Mouse (Mus musculus) mesoderm, embryonic 11.5 days (tissue): ENCODE results near the gene Olfm1.

Experiments used
- DNase-seq: peaks from one replicate; pipeline ENCODE4 v3.0.0-alpha.2; 2012; ENCODE audit warnings: low read depth, low spot score

Gene Olfm1

DNA sequence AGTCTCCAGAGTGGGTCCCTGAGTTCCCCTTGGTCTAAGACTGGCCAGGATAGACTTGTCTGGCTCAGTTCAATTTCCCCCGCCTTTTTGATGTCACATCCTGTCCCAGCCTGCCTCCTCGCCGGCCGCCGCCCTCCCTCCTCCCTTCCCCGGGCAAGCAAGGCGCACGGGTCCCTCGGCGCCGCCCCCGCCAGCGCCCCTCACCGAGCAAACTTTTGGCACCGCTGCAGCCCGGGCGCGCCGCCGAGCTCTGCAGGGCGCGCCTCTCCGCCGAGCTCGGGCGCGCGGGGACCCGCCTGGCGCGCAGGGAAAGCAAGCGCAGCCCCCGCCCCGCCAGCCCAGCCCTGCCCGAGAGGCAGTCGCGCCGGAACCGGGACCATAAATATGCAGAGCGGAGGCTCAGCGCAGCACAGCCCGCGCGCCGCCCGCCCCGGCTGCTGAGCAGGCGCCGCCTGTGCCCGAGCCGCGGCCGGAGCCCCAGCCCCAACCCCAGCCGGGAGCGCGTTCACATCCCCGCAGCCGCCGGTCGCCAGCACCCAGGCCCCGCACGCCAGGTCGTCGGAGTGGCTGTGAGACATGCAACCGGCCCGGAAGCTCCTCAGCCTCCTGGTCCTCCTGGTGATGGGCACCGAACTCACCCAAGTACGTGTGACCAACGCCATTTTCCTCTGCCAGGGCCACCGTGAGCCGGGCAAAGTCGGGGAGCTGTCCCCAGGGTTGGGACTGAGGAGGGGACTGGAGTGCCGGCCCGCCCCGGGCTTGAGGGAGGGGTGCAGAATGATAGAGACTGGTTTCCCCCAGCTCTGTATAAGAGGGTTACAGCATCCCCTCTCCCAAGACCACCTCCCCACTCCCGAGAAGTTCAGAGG is at the start of gene Olfm1:
Gene Olfm1 (plus strand): TSS at position 172 of the 869 bp plus-strand sequence.
- DNase-seq = peak; percentile 54

- DNase-seq = peak; percentile 45
These were observed 49.3 kb upstream of the Olfm1 start for GRCm38 (mm10) chr2:28143417-28144045.

DNA sequence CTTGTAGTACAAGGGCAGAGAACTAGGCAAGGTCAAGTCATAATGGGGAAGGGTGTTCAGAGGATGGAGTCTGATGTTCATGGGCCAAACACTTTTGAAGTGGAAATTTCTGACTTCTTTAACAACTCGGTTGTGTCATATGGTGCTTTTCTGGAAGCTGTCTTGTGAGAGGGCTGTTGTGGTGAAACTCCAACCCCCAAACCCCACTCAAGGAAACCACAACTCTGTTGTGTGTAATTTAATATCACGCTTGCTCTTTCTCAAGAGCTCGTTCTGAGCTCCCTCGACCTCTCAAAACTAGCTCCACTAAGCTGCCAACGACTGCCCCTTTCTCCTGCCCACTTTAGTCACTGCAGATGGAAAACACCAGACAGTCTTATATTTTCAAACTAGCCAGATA is 47.1 kb upstream of the Olfm1 start:
- no peak for DNase-seq

- no peak for DNase-seq
These were observed 46.6 kb upstream of the Olfm1 start for GRCm38 (mm10) chr2:28146152-28146551.

GRCm38 (mm10) chr2:28146685-28147084 is 46.1 kb upstream of the Olfm1 start:
- no peak for DNase-seq

DNA sequence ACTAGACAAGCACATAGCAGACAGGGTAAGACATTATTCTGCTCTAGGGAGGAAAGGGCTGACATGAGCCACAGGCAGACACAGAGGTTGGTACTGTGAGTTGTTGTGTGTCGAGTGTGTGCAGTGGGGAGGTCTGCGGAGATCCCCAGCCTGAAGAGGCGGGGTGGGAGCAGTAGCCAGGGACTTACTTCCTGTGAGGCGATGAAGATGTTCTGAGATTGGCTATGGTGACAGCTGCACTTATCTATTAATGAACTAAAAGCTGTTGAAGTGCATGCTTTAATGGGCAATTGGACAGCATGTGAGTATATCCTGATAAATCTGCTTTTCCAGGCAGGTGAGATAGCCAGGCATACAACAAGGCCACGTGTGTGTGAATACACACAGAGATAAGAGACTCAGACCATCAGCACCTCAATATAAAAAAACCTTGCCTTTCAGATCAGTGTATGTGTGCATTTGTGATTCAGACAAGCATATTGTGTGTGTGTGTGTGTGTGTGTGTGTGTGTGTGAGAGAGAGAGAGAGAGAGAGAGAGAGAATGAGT is 45.5 kb upstream of the Olfm1 start:
- no peak for DNase-seq

- DNase-seq = no peak
These were observed 43.1 kb upstream of the Olfm1 start for GRCm38 (mm10) chr2:28149688-28150087.

DNA sequence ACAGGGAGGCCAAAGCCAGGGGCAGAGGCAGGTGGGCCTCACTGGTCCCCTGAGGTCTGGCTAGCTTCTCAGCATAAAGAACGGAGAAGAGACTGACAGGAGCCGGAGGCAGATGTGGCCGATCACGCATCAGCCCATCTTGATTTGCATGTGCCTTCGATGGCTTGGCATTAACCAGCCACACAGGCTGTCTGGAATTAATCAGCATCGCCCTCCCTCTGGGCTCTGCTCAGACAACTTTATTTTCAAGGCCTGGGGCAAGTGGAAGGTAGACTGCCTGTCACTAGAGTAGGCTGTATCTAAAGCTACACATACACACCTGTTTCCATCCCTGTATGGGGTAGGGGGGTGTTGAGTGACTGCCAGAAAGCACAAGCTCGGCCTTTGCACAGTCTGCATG is 32.2 kb upstream of the Olfm1 start:
- DNase-seq = no peak

DNA sequence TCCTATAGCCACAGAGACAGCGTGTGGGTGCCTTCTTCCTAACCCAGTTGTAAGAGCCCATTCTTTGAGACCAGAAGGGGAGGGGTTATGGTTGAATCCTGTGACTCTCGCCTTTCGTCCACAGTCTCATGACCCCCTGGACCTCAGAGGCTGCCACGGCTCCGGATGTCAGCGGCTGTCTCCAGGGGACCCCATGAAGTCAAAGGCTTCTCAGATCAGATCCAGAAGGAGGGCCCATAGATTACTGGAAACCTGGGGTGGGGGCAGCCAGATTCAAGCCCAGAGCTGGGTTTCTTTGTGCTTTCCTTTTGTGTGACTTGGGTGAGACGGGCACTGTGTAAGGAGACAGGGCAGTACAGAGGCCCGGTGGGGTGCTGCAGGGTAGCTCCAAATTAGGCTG is 27.2 kb upstream of the Olfm1 start:
- DNase-seq = no peak

DNA sequence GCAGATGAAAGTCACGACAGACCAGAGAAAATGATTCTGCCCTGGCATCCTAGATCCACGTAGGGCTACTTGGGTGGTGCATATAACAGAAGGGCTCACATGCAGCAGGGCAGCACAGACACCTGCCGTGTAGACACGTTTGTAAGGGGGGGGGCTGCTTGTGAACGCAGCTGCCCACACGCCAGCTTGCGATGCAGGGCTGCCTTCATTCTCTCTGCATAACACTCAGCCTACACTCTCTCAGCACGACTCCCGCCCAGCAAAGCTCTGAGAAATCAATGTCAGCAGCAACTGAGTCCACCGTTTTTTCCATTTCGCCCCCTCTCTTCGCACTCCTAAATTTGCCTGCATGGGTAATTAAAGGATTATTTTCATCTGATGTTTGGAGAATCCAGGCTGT is 23.5 kb upstream of the Olfm1 start:
- no peak for DNase-seq

DNA sequence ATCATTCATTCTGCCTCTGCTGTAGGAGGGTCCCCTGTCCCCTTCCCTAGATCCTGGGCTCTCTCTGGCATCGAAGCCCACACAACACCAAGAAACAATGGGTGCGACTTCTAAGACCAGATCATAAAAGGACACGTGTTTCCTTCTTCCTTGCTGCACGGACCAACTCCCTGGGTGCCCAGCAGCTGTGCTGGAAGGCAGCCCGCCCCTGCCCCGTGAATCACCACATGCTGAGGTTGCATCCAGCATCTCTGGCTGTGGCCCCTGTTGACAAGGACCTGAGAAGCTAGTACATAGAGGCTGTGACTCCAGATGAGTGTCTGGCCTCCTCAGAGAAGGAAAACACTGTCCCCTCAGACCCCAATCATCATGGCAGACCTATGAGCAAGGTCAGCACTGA is 20.8 kb upstream of the Olfm1 start:
- DNase-seq = no peak

DNA sequence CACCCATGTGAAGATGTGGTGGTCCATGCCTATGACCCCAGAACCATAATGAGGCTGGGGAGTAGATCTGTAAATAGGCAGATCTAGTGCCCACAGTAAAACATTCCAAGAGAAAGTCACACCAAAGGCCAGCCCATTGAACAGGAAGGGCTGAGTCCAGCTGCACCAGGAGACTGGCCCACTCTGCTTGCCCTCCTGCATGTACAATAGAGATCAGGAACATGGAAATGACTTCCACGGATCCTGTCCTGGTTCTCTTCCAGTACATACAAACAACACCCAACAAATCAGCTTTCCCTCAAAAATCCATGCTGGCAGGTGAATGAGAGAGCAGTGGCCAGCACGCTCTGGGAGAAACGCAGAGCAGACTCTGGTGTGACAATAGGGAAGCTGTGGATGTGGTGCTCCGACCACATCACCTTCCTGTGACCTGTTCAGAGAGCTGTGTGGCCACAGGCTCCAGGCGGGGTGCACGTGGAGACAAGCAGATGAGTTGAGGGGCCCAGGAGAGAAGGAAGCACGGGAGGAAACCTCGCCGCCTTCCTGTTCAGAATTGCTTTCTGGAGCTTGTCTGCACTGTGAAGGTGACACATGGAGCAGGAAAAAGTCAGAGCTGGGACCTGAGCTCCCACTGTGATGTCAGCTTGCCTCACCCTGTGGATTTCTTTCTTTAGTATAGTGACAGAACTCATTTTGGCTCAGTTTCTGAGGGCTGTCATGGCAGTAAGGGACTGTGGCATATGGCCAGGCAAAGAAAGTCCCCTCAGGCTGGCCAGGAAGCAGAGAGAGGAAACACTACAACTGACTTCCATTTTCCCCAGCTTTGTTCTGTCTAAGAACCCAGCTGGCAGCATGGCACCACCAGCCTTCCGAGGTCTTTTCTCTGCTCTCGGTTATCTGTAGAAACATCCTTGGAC is 19.3 kb upstream of the Olfm1 start:
- DNase-seq = no peak

DNA sequence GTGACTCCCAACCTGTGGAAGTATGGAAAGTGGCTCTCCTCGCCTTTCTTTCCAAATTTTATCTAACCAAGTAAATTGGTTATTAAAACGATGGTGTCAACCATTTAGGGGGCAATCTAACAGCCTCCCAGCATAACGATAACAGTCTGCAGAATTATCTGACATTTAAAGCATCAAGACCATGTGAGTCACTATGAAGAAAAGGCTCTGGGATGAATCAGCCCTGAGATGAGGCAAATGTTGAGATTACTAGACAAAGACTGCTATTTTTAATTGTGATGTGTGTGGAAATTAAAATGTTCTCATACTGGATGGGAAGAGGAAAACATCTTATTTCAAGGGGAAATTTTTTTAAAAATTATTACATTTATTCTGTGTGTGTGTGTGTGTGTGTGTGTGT is 18.4 kb upstream of the Olfm1 start:
- DNase-seq = no peak

DNA sequence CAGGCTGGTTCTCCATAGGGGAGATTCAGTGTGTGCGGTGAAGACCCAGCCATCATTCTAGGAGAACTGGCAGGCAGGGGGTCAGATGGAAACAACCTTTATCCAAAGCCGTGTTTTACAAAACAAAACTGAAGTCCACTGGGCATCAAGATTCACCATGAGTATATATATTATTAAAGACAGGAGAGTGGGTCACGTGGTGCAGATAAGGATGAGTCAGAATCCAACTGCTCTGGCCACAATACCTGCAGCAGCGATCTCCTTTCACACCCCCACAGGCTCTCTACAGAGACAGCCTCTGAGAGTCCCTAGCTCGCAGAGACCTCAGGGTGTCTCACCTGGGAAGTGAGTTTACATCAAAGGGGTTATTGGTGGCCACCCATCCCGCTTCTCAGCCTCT is 14.2 kb upstream of the Olfm1 start:
- DNase-seq = no peak

DNA sequence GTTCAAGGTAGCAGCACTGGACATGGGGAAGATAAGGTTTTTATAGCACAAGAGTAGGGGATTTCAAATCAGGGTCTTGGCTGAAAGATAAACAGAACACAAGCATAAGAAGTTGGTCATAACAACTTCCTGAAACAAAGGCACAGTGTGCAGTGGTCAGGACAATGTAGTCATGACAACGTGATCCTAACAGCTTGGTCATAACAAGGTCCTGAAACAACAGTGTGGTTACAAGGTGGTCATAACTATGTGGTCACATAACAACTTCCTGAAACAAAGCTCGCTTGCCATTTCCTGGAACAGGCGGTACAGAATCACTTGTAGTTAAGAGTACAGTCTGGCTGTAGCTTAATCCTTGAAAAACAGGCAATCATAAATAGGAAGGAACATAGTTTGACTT is 12.7 kb upstream of the Olfm1 start:
- DNase-seq = no peak

DNA sequence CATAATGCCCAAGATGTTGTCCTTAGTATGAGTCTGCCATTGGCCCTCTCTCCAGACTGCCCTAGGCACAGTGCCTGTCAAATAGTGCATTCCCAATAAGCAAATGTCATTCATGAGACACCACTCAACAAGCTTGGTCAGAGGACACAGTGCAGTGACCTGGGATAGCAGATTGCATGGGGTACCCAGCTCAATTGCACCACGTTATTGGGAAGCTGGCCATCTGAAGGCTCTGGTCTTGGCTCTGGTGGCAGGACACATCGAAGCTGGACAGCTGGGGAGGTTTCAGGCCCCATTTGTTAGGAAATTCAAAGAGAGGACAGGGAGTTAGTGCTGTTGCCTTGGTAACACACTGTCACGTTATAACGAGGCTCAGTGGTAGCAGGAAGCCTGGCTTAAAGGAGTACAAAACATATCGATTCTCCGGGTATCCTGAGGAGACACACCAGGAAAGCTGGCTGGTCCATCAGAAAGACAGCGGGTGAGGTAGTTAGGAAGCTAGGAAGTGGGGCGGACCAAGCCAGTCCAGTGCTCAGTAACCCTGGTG is 4.3 kb upstream of the Olfm1 start:
- no peak for DNase-seq

DNA sequence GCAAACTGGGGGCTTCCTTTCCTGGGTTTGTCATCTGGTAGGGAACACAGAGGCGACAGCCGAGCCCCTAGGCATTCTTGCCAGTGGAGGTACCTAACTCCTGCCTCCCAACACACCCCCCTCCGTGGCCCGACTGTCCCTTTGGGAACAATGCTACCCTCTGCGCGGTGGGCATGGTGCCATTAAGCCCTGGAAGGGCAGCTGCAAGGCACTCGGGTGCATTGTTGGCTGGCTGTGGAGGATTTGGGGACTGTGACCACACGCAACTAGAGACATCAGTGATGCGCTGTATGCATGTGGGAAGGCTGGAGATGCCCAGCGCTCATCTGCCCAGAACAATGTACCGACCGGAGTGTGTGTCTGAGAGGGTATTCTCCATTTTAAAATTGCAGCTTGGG is 897 bp downstream of the Olfm1 start:
- DNase-seq = no peak

GRCm38 (mm10) chr2:28194962-28195617 is 2.3 kb downstream of the Olfm1 start:
- peak; percentile 48 for DNase-seq

GRCm38 (mm10) chr2:28195726-28196125 is 2.9 kb downstream of the Olfm1 start:
- DNase-seq = no peak

DNA sequence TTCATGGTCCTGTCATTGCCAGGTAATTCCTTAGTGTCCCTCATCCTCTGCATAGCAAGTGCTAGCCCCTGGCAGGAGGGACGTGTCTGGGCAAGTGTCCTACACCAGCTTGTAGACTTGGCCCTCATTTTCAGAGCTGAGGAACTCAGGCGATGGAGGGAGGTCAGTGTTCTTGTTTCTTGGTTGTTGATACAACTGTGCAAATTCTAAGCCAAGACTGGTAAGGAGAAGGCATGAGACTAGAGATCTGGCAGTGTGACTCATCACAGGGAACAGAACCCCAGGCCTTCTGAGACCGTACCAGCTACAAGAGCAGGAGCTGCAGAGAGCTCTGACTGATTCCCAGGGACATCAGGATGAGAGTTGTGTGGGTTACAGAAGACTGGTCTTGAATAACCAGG is 8.6 kb downstream of the Olfm1 start:
- no peak for DNase-seq

DNA sequence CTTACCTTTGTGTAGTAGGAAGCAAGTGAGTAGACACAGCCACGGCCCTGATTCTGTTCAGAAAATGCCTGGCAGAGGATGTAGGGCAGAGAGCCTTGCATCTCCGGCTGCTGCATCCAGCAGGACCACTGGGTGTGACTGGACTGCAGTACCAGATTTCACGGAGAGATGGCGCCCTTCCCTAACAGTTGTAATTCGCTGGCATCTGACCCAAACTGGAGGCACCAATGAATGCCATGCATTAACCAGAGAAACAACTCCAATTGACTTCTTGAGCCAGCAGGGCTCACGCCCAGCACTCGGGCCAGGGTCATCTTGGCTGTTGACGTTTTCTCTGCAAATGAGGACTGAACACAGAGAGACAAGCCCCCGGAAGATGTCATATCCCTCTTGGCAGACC is 11.4 kb downstream of the Olfm1 start:
- DNase-seq = peak; percentile 92
